In genomic region chr17:12631771-12632600, GRCm38 (mm10) we compare ENCODE assay signal across 9 mouse cellular contexts. TPM values are rescaled to one million over a fixed set of nuclear protein-coding genes. Genes with fewer than 3 reads are reported as not detected.
DNase-seq lines count a peak whose midpoint lies in the region; ATAC-seq lines count a peak whose summit lies in the region.
"Had no signal": no experiment of that assay in that cellular context is flagged by ENCODE, and none has a peak within 500 bp of the region (broad histone marks: within the 10 kb centered on the region; RNA-seq: fewer than 3 reads in every experiment).

No protein-coding gene starts in this region.

- H3K4me1 ChIP-seq in liver, embryonic 11.5 days (replicated peaks; ENCODE audit: control insufficient read depth, insufficient read depth, low read length): no peaks in the 10 kb centered on the region

- H3K27ac ChIP-seq in liver, embryonic 11.5 days (ENCODE audit: low read depth, low read length): no peak overlapping the region

- H3K4me2 ChIP-seq in liver, embryonic 11.5 days: no peak overlapping the region

- H3K9me3 ChIP-seq in liver, embryonic 11.5 days (ENCODE audit: control insufficient read depth, low read length): no peaks in the 10 kb centered on the region

- 0 out of 2 replicates have a peak, but pooled peaks cover 2% of the 10 kb centered on the region for H3K27me3 ChIP-seq in liver, embryonic 11.5 days (replicated peaks; ENCODE audit: control insufficient read depth, insufficient read depth, low read length)

- WGBS in liver, embryonic 11.5 days: 44% methylated on average over 7 of the region's 7 CpGs

- H3K4me3 ChIP-seq in liver, embryonic 11.5 days (ENCODE audit: low read depth, low read length): no peak overlapping the region

- peak; percentile 9 to 14 for DNase-seq in cerebellum, postnatal 14 days
- DNase-seq in cerebellum, adult 9-11 months: no peak
- DNase-seq in CD4-positive, CD25-positive, alpha-beta regulatory T cell, adult 2 months (ENCODE audit: low read depth, low spot score): peak; percentile 54
- DNase-seq in embryo, embryonic 9.5 days (ENCODE audit: extremely low spot score): peak; percentile 45
- DNase-seq in liver, embryonic 11.5 days (ENCODE audit: low spot score): no peak
- no peak for DNase-seq in layer of hippocampus, adult 18-20 months (ENCODE audit: low spot score in 2 of 2)
- no peak for DNase-seq in cerebellum, adult 8-10 months
- DNase-seq in gastrocnemius, postnatal 36 days: no peak

- no peak overlapping the region for H3K9ac ChIP-seq in liver, embryonic 11.5 days (ENCODE audit: low read depth, low read length)

- intact Hi-C loops in gastrocnemius, postnatal 36 days (cut with DNase I): no loop called here

- H3K36me3 ChIP-seq in liver, embryonic 11.5 days (ENCODE audit: control insufficient read depth, insufficient read depth, low read length): no peaks in the 10 kb centered on the region

- ATAC-seq in liver, embryonic 11.5 days (replicated peaks; ENCODE audit: low FRiP score): peak; percentile 61; the same call in 1 of the 2 replicates

RNA-seq across cellular contexts. Expression of gene Slc22a1, which starts 43.6 kb away (rescaled TPM):
- 0.10 TPM in 1 of 2 replicates, not detected in the other for polyA plus RNA-seq in liver, embryonic 11.5 days (2014; fragmentation: Nextera tagmentation; extraction: Ambion mirVana)
- not detected for total RNA-seq in layer of hippocampus, adult 18-20 months (2021)
- total RNA-seq in gastrocnemius, postnatal 36 days (2021): not detected

RNA-seq across cellular contexts. Expression of gene Slc22a2, which starts 48.1 kb away (rescaled TPM):
- not detected in 2 replicates for polyA plus RNA-seq in liver, embryonic 11.5 days (2014; fragmentation: Nextera tagmentation; extraction: Ambion mirVana)
- under 1 TPM in 1 of 2 experiments, not detected in 1; 0.20 TPM for total RNA-seq in layer of hippocampus, adult 18-20 months (2021)
- total RNA-seq in gastrocnemius, postnatal 36 days (2021): not detected
- polyA plus RNA-seq: limb, embryonic 14.5 days had no signal

Comparison
In these comparisons a context has a peak if more than half of its experiments do, and no peak if none do; other contexts are left out.
1. DNase-seq: peak in cerebellum, postnatal 14 days (2 of 2), CD4-positive, CD25-positive, alpha-beta regulatory T cell, adult 2 months (single experiment) and embryo, embryonic 9.5 days (single experiment); none in cerebellum, adult 9-11 months (single experiment), liver, embryonic 11.5 days (single experiment), layer of hippocampus, adult 18-20 months (0 of 2), cerebellum, adult 8-10 months (single experiment) and gastrocnemius, postnatal 36 days (0 of 2).